Mouse (Mus musculus): Measurements from ENCODE around the gene Jmjd8.

DNA sequence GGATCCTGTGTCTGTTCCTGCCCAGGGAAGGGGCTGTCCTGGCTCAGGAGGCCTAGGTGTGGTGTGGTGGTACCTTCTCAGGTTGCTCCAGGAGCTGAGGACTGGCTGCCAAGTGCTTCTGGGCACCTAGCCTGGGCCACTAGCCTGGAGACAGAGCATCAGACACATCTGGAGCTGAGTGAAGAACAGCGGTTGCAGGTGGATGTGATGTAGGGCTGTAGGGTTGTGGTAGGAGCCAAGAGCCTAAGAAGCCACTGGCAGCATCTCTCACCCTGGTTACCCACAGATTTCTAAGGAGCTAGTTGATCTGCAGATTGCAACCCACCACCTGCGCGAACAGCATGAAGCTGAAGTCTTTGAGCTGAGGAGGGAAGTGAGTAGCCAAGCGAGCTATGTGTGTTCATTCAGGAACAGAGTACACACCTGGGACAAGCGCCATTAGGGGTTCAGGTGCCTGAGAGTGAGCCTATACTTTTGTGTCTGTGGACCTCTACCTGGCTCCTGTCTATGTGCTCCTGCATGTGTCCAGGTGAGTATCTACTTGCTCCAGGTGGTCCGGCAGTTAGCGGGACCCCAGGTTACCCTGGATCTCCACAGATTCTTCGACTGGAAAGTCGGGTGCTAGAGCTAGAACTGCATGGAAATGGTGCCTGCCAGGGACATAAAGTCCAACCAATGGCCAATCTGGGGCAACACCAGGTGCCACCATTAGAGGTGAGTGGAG is 41.7 kb upstream of the Jmjd8 start:
- TF ChIP-seq CTCF (IDR thresholded peaks at IDR 0.05; ENCODE audit: borderline replicate concordance, insufficient read depth, low read depth, low read length) (no peak), POLR2A (IDR thresholded peaks at IDR 0.05; ENCODE audit: borderline replicate concordance, insufficient read depth, low read length) (no peak)

Measured in cerebellum, adult 2 months (tissue).